Mouse (Mus musculus) embryonic facial prominence, embryonic 11.5 days (tissue): ENCODE results near the gene Bod1l. TPM values are rescaled to one million over a fixed set of nuclear protein-coding genes. Genes with fewer than 3 reads are reported as not detected.
A peak's percentile ranks its signal among the peaks of the same experiment; 100 is the strongest.

Source experiments
- ATAC-seq: fragments of 200-750 bp; cut with Nextera tagmentation; replicated peaks from 2 replicates; pipeline ENCODE4 v1.8.0; 2017; ENCODE audit warnings: low read depth; ENCODE audit not compliant: insufficient number of reproducible peaks, low FRiP score, low TSS enrichment
- DNase-seq: peaks from one replicate; pipeline ENCODE4 v3.0.0-alpha.2; 2015; ENCODE audit warnings: low spot score
- H3K27ac ChIP-seq: fragments of 300-500 bp; sonication (generic); replicated peaks from 2 replicates; pipeline ENCODE4 v1.5.1; 2014; ENCODE audit warnings: mild to moderate bottlenecking, low read depth, low read length, control low read depth
- H3K27me3 ChIP-seq: fragments of 300-500 bp; sonication (generic); 2 replicates; pipeline ENCODE4 v1.6.1; 2014; ENCODE audit warnings: mild to moderate bottlenecking, low read length, moderate library complexity, mixed read lengths; ENCODE audit not compliant: control insufficient read depth, insufficient read depth
- H3K36me3 ChIP-seq: fragments of 300-500 bp; sonication (generic); replicated peaks from 2 replicates; pipeline ENCODE4 v1.6.1; 2014; ENCODE audit warnings: low read depth, mild to moderate bottlenecking, low read length, moderate library complexity, mixed read lengths; ENCODE audit not compliant: control insufficient read depth, insufficient read depth
- H3K4me1 ChIP-seq: fragments of 300-500 bp; sonication (generic); 2 replicates; pipeline ENCODE4 v1.6.1; 2014; ENCODE audit warnings: low read length, mixed read lengths; ENCODE audit not compliant: control insufficient read depth, insufficient read depth
- H3K4me2 ChIP-seq: fragments of 300-500 bp; sonication (generic); 2 replicates; pipeline ENCODE4 v1.6.1; 2014; ENCODE audit warnings: low read depth, mild to moderate bottlenecking, control low read depth, low read length, moderate library complexity
- H3K4me3 ChIP-seq: fragments of 300-500 bp; sonication (generic); 2 replicates; pipeline ENCODE4 v1.5.1; 2014; ENCODE audit warnings: low read depth, low read length, control low read depth
- H3K9ac ChIP-seq: fragments of 300-500 bp; sonication (generic); replicated peaks from 2 replicates; pipeline ENCODE4 v1.6.1; 2014; ENCODE audit warnings: mild to moderate bottlenecking, control low read depth, low read length
- H3K9me3 ChIP-seq: fragments of 300-500 bp; sonication (generic); replicated peaks from 2 replicates; pipeline ENCODE4 v1.6.1; 2016; ENCODE audit warnings: mild to moderate bottlenecking, low read length, inconsistent platforms, mixed read lengths; ENCODE audit not compliant: control insufficient read depth
- WGBS: fragments of 180-500 bp; shearing (Covaris S2); extraction: QIAGEN DNeasy Blood & Tissue Kit; methylation state at CpG from one replicate; pipeline ENCODE4 v1.1.7; 2014; 5-methylcytosine and 5-hydroxymethylcytosine counted together
- polyA plus RNA-seq: library from polyadenylated mRNA; unstranded; fragments of >200 nt; fragmentation: Nextera tagmentation; extraction: Ambion mirVana; gene quantifications from 2 replicates; pipeline ENCODE4 v1.2.1, GENCODE M21; 2014

The Bod1l gene
- polyA plus RNA-seq, 1 experiment from 2014 or later: 25.2 TPM

GRCm38 (mm10) chr5:41855781-41856180 is 11.7 kb upstream of the Bod1l start:
- H3K4me2 ChIP-seq: no peak overlapping the region
- no peak overlapping the region for H3K9ac ChIP-seq
- no peak overlapping the region for H3K27ac ChIP-seq
- H3K9me3 ChIP-seq: no peaks in the 10 kb centered on the region
- H3K27me3 ChIP-seq: no peaks in the 10 kb centered on the region
- ATAC-seq (no peak), DNase-seq (no peak)
- WGBS: 90% methylated on average over 2 of the region's 2 CpGs
- no peaks in the 10 kb centered on the region for H3K36me3 ChIP-seq
- H3K4me1 ChIP-seq: no peaks in the 10 kb centered on the region
- no peak overlapping the region for H3K4me3 ChIP-seq

DNA sequence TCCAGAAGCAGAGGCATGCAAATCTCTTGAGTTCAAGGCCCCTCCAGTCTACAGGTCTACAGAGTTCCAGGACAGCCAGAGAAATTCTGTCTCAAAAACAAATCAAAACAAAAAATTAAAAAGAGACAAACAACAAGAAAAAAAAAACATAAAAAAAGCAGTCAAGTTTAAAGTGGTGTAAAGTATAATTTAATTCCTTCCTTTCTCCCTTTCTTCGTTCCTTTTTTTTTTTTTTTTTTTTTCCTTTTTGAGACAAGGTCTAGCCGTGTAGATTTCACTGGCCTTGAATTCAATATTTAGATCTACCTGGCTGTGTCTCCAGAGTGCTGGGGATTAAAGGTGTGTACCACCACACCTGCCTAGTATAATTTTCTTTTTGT is 1.4 kb upstream of the Bod1l start:
- Histone ChIP-seq H3K9ac (no peak overlapping the region), H3K27ac (no peak overlapping the region), H3K36me3 (no peaks in the 10 kb centered on the region), H3K9me3 (no peaks in the 10 kb centered on the region), H3K4me1 (no peaks in the 10 kb centered on the region), H3K27me3 (no peaks in the 10 kb centered on the region), H3K4me3 (no peak overlapping the region), H3K4me2 (no peak overlapping the region)
- no peak for DNase-seq
- ATAC-seq: no peak
- WGBS: 75% methylated on average over 2 of the region's 2 CpGs

GRCm38 (mm10) chr5:41844820-41845557 is 874 bp upstream of the Bod1l start:
- Histone ChIP-seq H3K9ac (peak overlapping the region; percentile 43), H3K4me3 (peak overlapping the region; percentile 97), H3K27me3 (no peaks in the 10 kb centered on the region), H3K4me1 (no peaks in the 10 kb centered on the region), H3K36me3 (no peaks in the 10 kb centered on the region), H3K27ac (no peak overlapping the region), H3K9me3 (no peaks in the 10 kb centered on the region), H3K4me2 (peak overlapping the region; percentile 45)
- DNase-seq (peak; percentile 17), ATAC-seq (peak; percentile 39)
- 25% methylated on average over 16 of the region's 16 CpGs for WGBS

DNA sequence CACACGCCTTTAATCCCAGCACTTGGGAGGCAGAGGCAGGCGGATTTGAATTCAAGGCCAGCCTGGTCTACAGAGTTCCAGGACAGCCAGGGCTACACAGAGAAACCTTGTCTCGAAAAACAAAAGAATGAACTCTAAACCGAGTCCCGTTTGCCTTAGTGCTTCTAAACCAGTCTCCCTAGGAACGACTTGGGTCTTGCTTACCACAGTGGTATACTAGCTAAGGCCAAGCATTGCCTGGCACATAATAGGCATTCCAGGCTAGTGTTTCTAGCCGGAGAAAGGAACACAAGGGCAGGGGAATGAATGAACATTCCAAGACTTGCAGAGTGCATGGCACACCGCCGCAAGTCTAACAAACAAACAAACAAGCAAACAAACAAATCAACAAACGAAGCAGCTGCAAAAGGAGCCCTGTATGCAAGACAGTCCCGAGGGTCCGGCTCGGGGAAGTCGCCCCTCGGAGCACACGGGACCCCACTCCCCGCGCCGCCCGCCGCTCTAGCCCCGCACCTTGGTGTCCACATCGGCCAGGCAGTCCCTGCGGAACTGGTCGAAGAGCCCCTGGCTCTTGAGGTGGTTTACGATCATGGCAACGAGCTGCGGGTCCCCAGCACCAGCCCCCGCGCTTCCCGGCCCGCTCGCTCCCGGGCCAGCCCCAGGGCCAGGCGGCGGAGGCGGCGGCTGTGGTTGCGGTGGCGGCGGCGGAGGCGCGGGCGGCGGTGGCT is 532 bp downstream of the Bod1l start:
- H3K9ac ChIP-seq: peak overlapping the region; percentile 93
- H3K9me3 ChIP-seq: no peaks in the 10 kb centered on the region
- H3K4me3 ChIP-seq: peak overlapping the region; percentile 97
- no peaks in the 10 kb centered on the region for H3K4me1 ChIP-seq
- peak overlapping the region; percentile 52 for H3K4me2 ChIP-seq
- 1% methylated on average over 42 of the region's 46 CpGs for WGBS
- DNase-seq: peak; percentile 9
- peak; percentile 58 for ATAC-seq
- no peaks in the 10 kb centered on the region for H3K27me3 ChIP-seq
- peak overlapping the region; percentile 28; the same call in 1 of the 2 replicates for H3K27ac ChIP-seq
- no peaks in the 10 kb centered on the region for H3K36me3 ChIP-seq

- no peak for ATAC-seq
- H3K9ac ChIP-seq: no peak overlapping the region
- no peaks in the 10 kb centered on the region for H3K36me3 ChIP-seq
- peak; percentile 2 for DNase-seq
- peak overlapping the region; percentile 52 for H3K4me2 ChIP-seq
- 52% methylated on average over 5 of the region's 5 CpGs for WGBS
- peak overlapping the region; percentile 97; the same call in 1 of the 2 replicates for H3K4me3 ChIP-seq
- no peaks in the 10 kb centered on the region for H3K9me3 ChIP-seq
- H3K4me1 ChIP-seq: no peaks in the 10 kb centered on the region
- no peaks in the 10 kb centered on the region for H3K27me3 ChIP-seq
- H3K27ac ChIP-seq: no peak overlapping the region
Measured at GRCm38 (mm10) chr5:41842681-41843080, 1.4 kb downstream of the Bod1l start.

DNA sequence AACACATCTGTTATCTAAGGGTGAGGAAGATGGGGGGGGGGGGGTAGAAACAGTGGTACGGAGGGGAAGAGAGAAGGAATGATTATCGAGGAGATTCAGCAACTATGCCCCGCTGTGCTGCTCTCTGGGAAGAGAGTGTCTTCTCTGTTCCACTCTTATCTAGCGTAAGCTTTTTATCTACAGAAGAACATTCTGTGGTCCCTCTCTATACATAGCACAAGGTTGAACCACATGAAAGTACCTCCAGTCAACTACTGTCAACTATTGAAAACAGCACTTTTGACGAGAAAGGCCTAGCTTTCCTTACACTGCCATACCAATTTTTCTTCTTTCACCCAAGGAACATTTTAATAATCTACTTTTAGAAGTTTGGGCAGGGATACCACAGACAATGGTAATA is 2.4 kb downstream of the Bod1l start:
- 92% methylated on average over 4 of the region's 5 CpGs for WGBS
- H3K36me3 ChIP-seq: no peaks in the 10 kb centered on the region
- H3K27ac ChIP-seq: no peak overlapping the region
- H3K4me2 ChIP-seq: no peak overlapping the region
- no peaks in the 10 kb centered on the region for H3K27me3 ChIP-seq
- DNase-seq: no peak
- H3K4me1 ChIP-seq: no peaks in the 10 kb centered on the region
- no peak overlapping the region for H3K4me3 ChIP-seq
- H3K9me3 ChIP-seq: no peaks in the 10 kb centered on the region
- no peak for ATAC-seq
- H3K9ac ChIP-seq: no peak overlapping the region

GRCm38 (mm10) chr5:41830100-41830499 is 14.0 kb downstream of the Bod1l start:
- 94% methylated on average over 2 of the region's 2 CpGs for WGBS
- H3K9me3 ChIP-seq: no peaks in the 10 kb centered on the region
- no peaks in the 10 kb centered on the region for H3K27me3 ChIP-seq
- H3K4me2 ChIP-seq: no peak overlapping the region
- DNase-seq (no peak), ATAC-seq (no peak)
- no peaks in the 10 kb centered on the region for H3K4me1 ChIP-seq
- peaks cover 2% of the 10 kb centered on the region; the same call in 1 of the 2 replicates for H3K36me3 ChIP-seq
- H3K4me3 ChIP-seq: no peak overlapping the region
- H3K27ac ChIP-seq: no peak overlapping the region
- H3K9ac ChIP-seq: no peak overlapping the region

- H3K4me3 ChIP-seq: no peak overlapping the region
- ATAC-seq (no peak), DNase-seq (no peak)
- H3K27ac ChIP-seq: no peak overlapping the region
- no peaks in the 10 kb centered on the region for H3K9me3 ChIP-seq
- peaks cover 8% of the 10 kb centered on the region for H3K36me3 ChIP-seq
- H3K4me1 ChIP-seq: no peaks in the 10 kb centered on the region
- WGBS: 87% methylated on average over 9 of the region's 9 CpGs
- H3K4me2 ChIP-seq: no peak overlapping the region
- no peaks in the 10 kb centered on the region for H3K27me3 ChIP-seq
- H3K9ac ChIP-seq: no peak overlapping the region
Measured at GRCm38 (mm10) chr5:41821158-41821557, 23.0 kb downstream of the Bod1l start.
